Mouse (Mus musculus): ENCODE results near the gene Actn2. TPM values are rescaled to one million over a fixed set of nuclear protein-coding genes. Genes with fewer than 3 reads are reported as not detected.

Gene Actn2
- polyA plus RNA-seq, 1 experiment from 2014 or later = 1,324 TPM

Other genes starting within 250 kb of the Actn2 start
- gene Ryr2, start 233.8 kb downstream of the Actn2 start, polyA plus RNA-seq (2015; fragmentation: Nextera tagmentation; extraction: Ambion mirVana) = 20.9 and 22.5 TPM in 2 replicates
- gene Mtr, start 82.6 kb downstream of the Actn2 start, polyA plus RNA-seq (2015; fragmentation: Nextera tagmentation; extraction: Ambion mirVana) = 11.4 and 11.5 TPM in 2 replicates
- gene Heatr1, start 54.3 kb upstream of the Actn2 start, polyA plus RNA-seq (2015; fragmentation: Nextera tagmentation; extraction: Ambion mirVana) = 8.8 and 10.1 TPM in 2 replicates
- 13.5 and 14.5 TPM in 2 replicates for gene Lgals8, start 124.2 kb upstream of the Actn2 start, polyA plus RNA-seq (2015; fragmentation: Nextera tagmentation; extraction: Ambion mirVana)
- gene Edaradd, start 179.7 kb upstream of the Actn2 start, polyA plus RNA-seq (2015; fragmentation: Nextera tagmentation; extraction: Ambion mirVana) = 0.46 and 0.49 TPM in 2 replicates
- 5.9 and 6.2 TPM in 2 replicates for gene Ero1lb, start 225.1 kb upstream of the Actn2 start, polyA plus RNA-seq (2015; fragmentation: Nextera tagmentation; extraction: Ambion mirVana)

Data from heart, embryonic 13.5 days (tissue).